Comparison of ENCODE assay signal across 10 mouse cellular contexts in the genomic region with DNA sequence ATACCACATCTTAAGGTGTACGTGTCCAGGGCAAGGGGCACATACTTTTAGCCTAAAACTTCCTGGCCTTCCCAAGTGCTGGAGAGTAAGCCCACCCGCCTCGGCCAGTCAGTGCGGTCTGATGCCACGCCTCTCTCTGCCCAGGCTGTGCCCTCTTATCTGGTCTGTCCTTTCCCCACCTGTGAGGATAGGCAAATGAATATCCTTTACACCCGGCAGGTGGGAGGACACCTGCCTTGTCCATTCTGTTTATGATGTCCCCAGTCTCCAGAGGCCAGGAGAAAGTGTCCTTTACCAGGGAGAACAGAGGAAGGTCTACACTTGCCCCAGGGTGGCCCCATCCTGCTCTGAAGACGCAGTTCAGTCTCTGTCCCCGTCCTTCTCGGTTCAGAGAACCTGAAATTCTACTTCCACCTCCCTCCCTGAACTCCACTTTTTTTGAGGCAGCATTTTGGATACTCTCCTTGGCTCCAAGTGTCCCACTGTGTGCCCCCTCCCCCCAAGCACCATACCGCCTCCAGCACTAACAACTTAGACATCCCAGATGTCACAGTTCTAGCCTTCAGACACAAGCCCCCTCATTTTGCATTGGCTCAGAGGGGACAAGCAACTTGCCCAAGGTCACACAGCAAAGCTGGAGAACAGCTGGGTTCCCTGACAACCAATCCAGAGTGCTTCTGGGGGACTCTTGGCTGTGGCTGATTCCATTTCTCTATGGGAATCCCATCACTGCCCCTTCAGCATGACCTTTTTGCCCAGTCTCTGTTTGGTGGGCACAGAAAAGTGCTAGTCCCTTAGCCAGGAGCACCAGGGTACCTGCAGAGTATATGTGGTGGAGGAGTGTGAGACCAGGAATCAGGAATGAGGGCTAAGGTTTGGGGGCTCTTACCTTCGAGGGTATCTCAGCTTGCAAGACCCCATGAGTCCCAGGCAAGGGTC. TPM values are rescaled to one million over a fixed set of nuclear protein-coding genes. Genes with fewer than 3 reads are reported as not detected.
A peak's percentile ranks its signal among the peaks of the same experiment; 100 is the strongest.
DNase-seq lines count a peak whose midpoint lies in the region; ATAC-seq and TF ChIP-seq lines count a peak whose summit lies in the region.
"Had no signal": no experiment of that assay in that cellular context is flagged by ENCODE, and none has a peak within 500 bp of the region (broad histone marks: within the 10 kb centered on the region; RNA-seq: fewer than 3 reads in every experiment).

No protein-coding gene starts in this region.

- 60% methylated on average over 11 of the region's 11 CpGs for WGBS in heart, adult 2 months
- WGBS in liver, postnatal 0 days (ENCODE audit: insufficient replicate concordance): 59% methylated on average over 11 of the region's 11 CpGs
- WGBS in liver, embryonic 11.5 days: 64% methylated on average over 11 of the region's 11 CpGs
- WGBS in heart, embryonic 16.5 days: 61% methylated on average over 11 of the region's 11 CpGs
- WGBS in neural tube, embryonic 15.5 days: 72% methylated on average over 11 of the region's 11 CpGs
- WGBS in thymus, adult 2 months: 82% methylated on average over 11 of the region's 11 CpGs

- no peaks in the 10 kb centered on the region for H3K79me2 ChIP-seq in heart, adult 2 months (replicated peaks; ENCODE audit: control insufficient read depth, insufficient read depth, low read length)

- peak in 1 of 2 experiments; percentile 47 for DNase-seq in heart, adult 2 months
- DNase-seq in heart, adult 9 months (ENCODE audit: low spot score in 2 of 2): no peak
- no peak for DNase-seq in liver, postnatal 0 days
- DNase-seq in liver, embryonic 11.5 days (ENCODE audit: low spot score): no peak
- DNase-seq in thymus, adult 2 months: no peak
- DNase-seq in gastrocnemius, postnatal 25 days: no peak
- DNase-seq: gastrocnemius, postnatal 14 days; thymus, postnatal 14 days had no signal

- no peaks in the 10 kb centered on the region for H3K27me3 ChIP-seq in heart, adult 2 months (ENCODE audit: control insufficient read depth, insufficient read depth, low read length)
- 0 out of 2 replicates have a peak, but pooled peaks cover 3% of the 10 kb centered on the region for H3K27me3 ChIP-seq in liver, postnatal 0 days (ENCODE audit: insufficient read depth, low read length)
- peaks cover 6% of the 10 kb centered on the region; the same call in 1 of the 2 replicates for H3K27me3 ChIP-seq in liver, embryonic 11.5 days (replicated peaks; ENCODE audit: control insufficient read depth, insufficient read depth, low read length)
- H3K27me3 ChIP-seq in heart, embryonic 16.5 days (ENCODE audit: control insufficient read depth, insufficient read depth, low read length): no peaks in the 10 kb centered on the region
- H3K27me3 ChIP-seq in neural tube, embryonic 15.5 days (replicated peaks): no peaks in the 10 kb centered on the region
- no peaks in the 10 kb centered on the region for H3K27me3 ChIP-seq in thymus, adult 2 months (ENCODE audit: control insufficient read depth, insufficient read depth, low read length)

- no peaks in the 10 kb centered on the region for H3K36me3 ChIP-seq in heart, adult 2 months (ENCODE audit: control insufficient read depth, insufficient read depth, low read length)
- no peaks in the 10 kb centered on the region for H3K36me3 ChIP-seq in liver, postnatal 0 days (replicated peaks; ENCODE audit: insufficient read depth, low read length)
- no peaks in the 10 kb centered on the region for H3K36me3 ChIP-seq in liver, embryonic 11.5 days (ENCODE audit: control insufficient read depth, insufficient read depth, low read length)
- no peaks in the 10 kb centered on the region; the same call in 1 of the 2 replicates for H3K36me3 ChIP-seq in heart, embryonic 16.5 days (ENCODE audit: control insufficient read depth, insufficient read depth)
- H3K36me3 ChIP-seq in neural tube, embryonic 15.5 days: no peaks in the 10 kb centered on the region
- H3K36me3 ChIP-seq in thymus, adult 2 months (ENCODE audit: control insufficient read depth, insufficient read depth, low read length): no peaks in the 10 kb centered on the region

- H3K9ac ChIP-seq in heart, adult 2 months (ENCODE audit: low read depth, low read length): peak overlapping the region; percentile 65
- peak overlapping the region; percentile 34; the same call in 1 of the 2 replicates for H3K9ac ChIP-seq in liver, postnatal 0 days (replicated peaks)
- no peak overlapping the region for H3K9ac ChIP-seq in liver, embryonic 11.5 days (ENCODE audit: low read depth, low read length)
- peak overlapping the region; percentile 70 for H3K9ac ChIP-seq in heart, embryonic 16.5 days (ENCODE audit: low read length)
- H3K9ac ChIP-seq in neural tube, embryonic 15.5 days (replicated peaks): peak overlapping the region; percentile 42

- TF ChIP-seq EP300 in heart, adult 2 months (IDR thresholded peaks at IDR 0.05; ENCODE audit: insufficient read depth, low read depth, low read length): no peak
- no peak for TF ChIP-seq EP300 in liver, postnatal 0 days (IDR thresholded peaks at IDR 0.05; ENCODE audit: low read depth)

- H3K4me3 ChIP-seq in heart, adult 2 months: peak overlapping the region; percentile 47
- peak overlapping the region; percentile 33 for H3K4me3 ChIP-seq in liver, postnatal 0 days (ENCODE audit: low read depth, low read length)
- H3K4me3 ChIP-seq in liver, embryonic 11.5 days (ENCODE audit: low read depth, low read length): no peak overlapping the region
- H3K4me3 ChIP-seq in heart, embryonic 16.5 days (ENCODE audit: low read length): peak overlapping the region; percentile 52
- peak overlapping the region; percentile 43 for H3K4me3 ChIP-seq in neural tube, embryonic 15.5 days (replicated peaks)
- no peak overlapping the region for H3K4me3 ChIP-seq in thymus, adult 2 months (ENCODE audit: control insufficient read depth, insufficient read depth, low read length)

- no peak for TF ChIP-seq CTCF in heart, adult 2 months (IDR thresholded peaks at IDR 0.05)
- TF ChIP-seq CTCF in liver, postnatal 0 days (IDR thresholded peaks at IDR 0.05; ENCODE audit: low read depth): no peak
- no peak for TF ChIP-seq CTCF in thymus, adult 2 months (IDR thresholded peaks at IDR 0.05; ENCODE audit: borderline replicate concordance, control insufficient read depth, extremely low read depth, insufficient read depth, low read length, poor library complexity)

- intact Hi-C loops in heart, adult 2 months (cut with DNase I): loop anchor here (2.0 kb wide), 1 partner anchor 21 kb away; no protein-coding TSS in a partner anchor

- no peak for ATAC-seq in liver, postnatal 0 days
- ATAC-seq in liver, embryonic 11.5 days (replicated peaks; ENCODE audit: low FRiP score): no peak
- ATAC-seq in heart, embryonic 16.5 days (replicated peaks; ENCODE audit: extremely low read depth, insufficient read depth, low FRiP score): no peak
- peak; percentile 51; the same call in 1 of the 2 replicates for ATAC-seq in neural tube, embryonic 15.5 days (ENCODE audit: low FRiP score)

- TF ChIP-seq POLR2A in heart, adult 2 months (IDR thresholded peaks at IDR 0.05; ENCODE audit: insufficient read depth, low read depth, low read length): no peak
- no peak for TF ChIP-seq POLR2A in thymus, adult 2 months (IDR thresholded peaks at IDR 0.05; ENCODE audit: control insufficient read depth, extremely low read depth, insufficient read depth, low read length, poor library complexity)

- H3K4me1 ChIP-seq in heart, adult 2 months (ENCODE audit: control insufficient read depth, insufficient read depth, low read length): peaks cover 2% of the 10 kb centered on the region; the same call in 1 of the 2 replicates
- peaks cover under 1% of the 10 kb centered on the region; the same call in 1 of the 2 replicates for H3K4me1 ChIP-seq in liver, postnatal 0 days (ENCODE audit: insufficient read depth)
- H3K4me1 ChIP-seq in liver, embryonic 11.5 days (replicated peaks; ENCODE audit: control insufficient read depth, insufficient read depth, low read length): no peaks in the 10 kb centered on the region
- H3K4me1 ChIP-seq in heart, embryonic 16.5 days (ENCODE audit: control insufficient read depth, insufficient read depth, low read length): peaks cover 16% of the 10 kb centered on the region
- H3K4me1 ChIP-seq in neural tube, embryonic 15.5 days: peaks cover 12% of the 10 kb centered on the region; the same call in 1 of the 2 replicates
- no peaks in the 10 kb centered on the region; the same call in 1 of the 2 replicates for H3K4me1 ChIP-seq in thymus, adult 2 months (replicated peaks; ENCODE audit: control insufficient read depth, insufficient read depth, low read length)

- peak overlapping the region; percentile 33 for H3K4me2 ChIP-seq in liver, postnatal 0 days (ENCODE audit: low read depth, low read length)
- no peak overlapping the region for H3K4me2 ChIP-seq in liver, embryonic 11.5 days
- H3K4me2 ChIP-seq in heart, embryonic 16.5 days (ENCODE audit: low read depth, low read length): peak overlapping the region; percentile 58
- peak overlapping the region; percentile 52 for H3K4me2 ChIP-seq in neural tube, embryonic 15.5 days

- no peaks in the 10 kb centered on the region for H3K9me3 ChIP-seq in liver, postnatal 0 days (ENCODE audit: low read length)
- no peaks in the 10 kb centered on the region for H3K9me3 ChIP-seq in liver, embryonic 11.5 days (ENCODE audit: control insufficient read depth, low read length)
- no peaks in the 10 kb centered on the region for H3K9me3 ChIP-seq in heart, embryonic 16.5 days (replicated peaks; ENCODE audit: control insufficient read depth, low read length)
- no peaks in the 10 kb centered on the region for H3K9me3 ChIP-seq in neural tube, embryonic 15.5 days (replicated peaks)

- peak overlapping the region; percentile 81 for H3K27ac ChIP-seq in heart, adult 2 months
- H3K27ac ChIP-seq in liver, postnatal 0 days (ENCODE audit: low read depth): no peak overlapping the region
- no peak overlapping the region for H3K27ac ChIP-seq in liver, embryonic 11.5 days (ENCODE audit: low read depth, low read length)
- H3K27ac ChIP-seq in heart, embryonic 16.5 days (ENCODE audit: low read length): peak overlapping the region; percentile 61; the same call in 1 of the 2 replicates
- no peak overlapping the region for H3K27ac ChIP-seq in neural tube, embryonic 15.5 days (replicated peaks)
- no peak overlapping the region for H3K27ac ChIP-seq in thymus, adult 2 months (ENCODE audit: control insufficient read depth, insufficient read depth, low read length)

RNA-seq across cellular contexts. Expression of a gene that starts 0.6 kb away (rescaled TPM):
- 10 to 100 TPM; 23.4 to 23.6 TPM for total RNA-seq in heart, adult 2 months (2021)
- polyA plus RNA-seq in heart, adult 2 months (2012; rRNA removed): 20.1 and 22.2 TPM in 2 replicates
- 0.83 and 0.86 TPM in 2 replicates for polyA plus RNA-seq in liver, postnatal 0 days (2015; fragmentation: Nextera tagmentation; extraction: Ambion mirVana)
- polyA plus RNA-seq in liver, embryonic 11.5 days (2014; fragmentation: Nextera tagmentation; extraction: Ambion mirVana): 0.45 and 0.52 TPM in 2 replicates
- polyA plus RNA-seq in heart, embryonic 16.5 days (2015; fragmentation: Nextera tagmentation; extraction: Ambion mirVana): 10.9 and 12.1 TPM in 2 replicates
- 11.6 TPM in 2 replicates for polyA plus RNA-seq in neural tube, embryonic 15.5 days (2015; fragmentation: Nextera tagmentation; extraction: Ambion mirVana)
- polyA plus RNA-seq in thymus, adult 2 months (2012; rRNA removed): 2.2 and 3.2 TPM in 2 replicates
- 1 to 10 TPM; 5.6 TPM for total RNA-seq in gastrocnemius, postnatal 25 days (2021)

RNA-seq across cellular contexts. Expression of a gene that starts 10.5 kb away (rescaled TPM):
- 10 to 100 TPM; 41.7 to 42.8 TPM for total RNA-seq in heart, adult 2 months (2021)
- 67.8 and 78.3 TPM in 2 replicates for polyA plus RNA-seq in heart, adult 2 months (2012; rRNA removed)
- 9.9 and 11.7 TPM in 2 replicates for polyA plus RNA-seq in liver, postnatal 0 days (2015; fragmentation: Nextera tagmentation; extraction: Ambion mirVana)
- polyA plus RNA-seq in liver, embryonic 11.5 days (2014; fragmentation: Nextera tagmentation; extraction: Ambion mirVana): 27.9 and 35.9 TPM in 2 replicates
- polyA plus RNA-seq in heart, embryonic 16.5 days (2015; fragmentation: Nextera tagmentation; extraction: Ambion mirVana): 119 and 126 TPM in 2 replicates
- 174 and 188 TPM in 2 replicates for polyA plus RNA-seq in neural tube, embryonic 15.5 days (2015; fragmentation: Nextera tagmentation; extraction: Ambion mirVana)
- polyA plus RNA-seq in thymus, adult 2 months (2012; rRNA removed): 24.5 and 40.8 TPM in 2 replicates
- total RNA-seq in gastrocnemius, postnatal 25 days (2021): 10 to 100 TPM; 15.1 to 19.6 TPM

RNA-seq across cellular contexts. Expression of a gene that starts 15.9 kb away (rescaled TPM):
- total RNA-seq in heart, adult 2 months (2021): under 1 TPM in 1 of 2 experiments, not detected in 1; 0.09 TPM
- 0.23 and 0.25 TPM in 2 replicates for polyA plus RNA-seq in heart, adult 2 months (2012; rRNA removed)
- 0.07 TPM in 1 of 2 replicates, not detected in the other for polyA plus RNA-seq in liver, postnatal 0 days (2015; fragmentation: Nextera tagmentation; extraction: Ambion mirVana)
- polyA plus RNA-seq in liver, embryonic 11.5 days (2014; fragmentation: Nextera tagmentation; extraction: Ambion mirVana): 0.27 TPM in 2 replicates
- 0.20 and 0.22 TPM in 2 replicates for polyA plus RNA-seq in heart, embryonic 16.5 days (2015; fragmentation: Nextera tagmentation; extraction: Ambion mirVana)
- polyA plus RNA-seq in neural tube, embryonic 15.5 days (2015; fragmentation: Nextera tagmentation; extraction: Ambion mirVana): 2.4 and 3.7 TPM in 2 replicates
- polyA plus RNA-seq in thymus, adult 2 months (2012; rRNA removed): 1.6 and 1.9 TPM in 2 replicates
- not detected for total RNA-seq in gastrocnemius, postnatal 25 days (2021)

RNA-seq across cellular contexts. Expression of a gene that starts 36.4 kb away (rescaled TPM):
- 100 to 1,000 TPM; 137 to 154 TPM for total RNA-seq in heart, adult 2 months (2021)
- polyA plus RNA-seq in heart, adult 2 months (2012; rRNA removed): 159 and 167 TPM in 2 replicates
- polyA plus RNA-seq in liver, postnatal 0 days (2015; fragmentation: Nextera tagmentation; extraction: Ambion mirVana): 8.4 and 8.9 TPM in 2 replicates
- 27.0 and 29.3 TPM in 2 replicates for polyA plus RNA-seq in liver, embryonic 11.5 days (2014; fragmentation: Nextera tagmentation; extraction: Ambion mirVana)
- polyA plus RNA-seq in heart, embryonic 16.5 days (2015; fragmentation: Nextera tagmentation; extraction: Ambion mirVana): 93.9 and 104 TPM in 2 replicates
- polyA plus RNA-seq in neural tube, embryonic 15.5 days (2015; fragmentation: Nextera tagmentation; extraction: Ambion mirVana): 18.5 and 28.1 TPM in 2 replicates
- 20.8 and 21.2 TPM in 2 replicates for polyA plus RNA-seq in thymus, adult 2 months (2012; rRNA removed)
- total RNA-seq in gastrocnemius, postnatal 25 days (2021): 10 to 100 TPM; 80.8 to 97.3 TPM

RNA-seq across cellular contexts. Expression of a gene that starts 51.9 kb away (rescaled TPM):
- total RNA-seq in heart, adult 2 months (2021): 10 to 100 TPM; 19.9 to 21.6 TPM
- 23.0 and 35.2 TPM in 2 replicates for polyA plus RNA-seq in heart, adult 2 months (2012; rRNA removed)
- polyA plus RNA-seq in liver, postnatal 0 days (2015; fragmentation: Nextera tagmentation; extraction: Ambion mirVana): 9.7 and 10.3 TPM in 2 replicates
- 20.6 and 22.2 TPM in 2 replicates for polyA plus RNA-seq in liver, embryonic 11.5 days (2014; fragmentation: Nextera tagmentation; extraction: Ambion mirVana)
- 30.6 and 31.9 TPM in 2 replicates for polyA plus RNA-seq in heart, embryonic 16.5 days (2015; fragmentation: Nextera tagmentation; extraction: Ambion mirVana)
- polyA plus RNA-seq in neural tube, embryonic 15.5 days (2015; fragmentation: Nextera tagmentation; extraction: Ambion mirVana): 36.4 and 39.5 TPM in 2 replicates
- 23.2 and 25.7 TPM in 2 replicates for polyA plus RNA-seq in thymus, adult 2 months (2012; rRNA removed)
- total RNA-seq in gastrocnemius, postnatal 25 days (2021): 10 to 100 TPM; 13.1 to 16.9 TPM

Comparison
In these comparisons a context has a peak if more than half of its experiments do, and no peak if none do; other contexts are left out.
1. H3K4me3 ChIP-seq: peak in heart, adult 2 months (single experiment), liver, postnatal 0 days (single experiment), heart, embryonic 16.5 days (single experiment) and neural tube, embryonic 15.5 days (single experiment); none in liver, embryonic 11.5 days (single experiment) and thymus, adult 2 months (single experiment).
2. H3K27ac ChIP-seq: peak in heart, adult 2 months (single experiment) and heart, embryonic 16.5 days (single experiment); none in liver, postnatal 0 days (single experiment), liver, embryonic 11.5 days (single experiment), neural tube, embryonic 15.5 days (single experiment) and thymus, adult 2 months (single experiment).